Mouse (Mus musculus): ENCODE measurements around the gene Dlg2.
A peak's percentile ranks its signal among the peaks of the same experiment; 100 is the strongest.

Dlg2 gene

DNA sequence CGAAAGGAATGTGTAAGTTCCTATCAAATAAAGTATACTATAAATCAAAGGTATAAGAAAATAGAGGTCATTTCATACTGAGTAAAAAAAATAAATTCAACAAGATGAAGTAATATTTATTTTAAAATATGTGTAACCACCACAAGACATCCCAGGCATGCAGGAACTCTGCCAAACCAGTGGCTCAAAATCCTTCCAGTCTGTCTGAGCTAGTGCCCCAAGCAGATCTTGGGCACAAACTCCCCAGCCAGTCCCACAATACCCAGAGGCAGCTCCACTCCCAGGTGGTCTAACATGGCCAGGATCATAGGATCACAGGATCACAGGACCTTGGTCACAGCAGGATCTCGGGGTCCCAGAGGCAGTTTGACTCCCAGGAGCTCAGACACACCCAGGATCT, 1977.7 kb downstream of the Dlg2 start:
- no peak for DNase-seq (ENCODE audit: low read depth, low spot score)

DNA sequence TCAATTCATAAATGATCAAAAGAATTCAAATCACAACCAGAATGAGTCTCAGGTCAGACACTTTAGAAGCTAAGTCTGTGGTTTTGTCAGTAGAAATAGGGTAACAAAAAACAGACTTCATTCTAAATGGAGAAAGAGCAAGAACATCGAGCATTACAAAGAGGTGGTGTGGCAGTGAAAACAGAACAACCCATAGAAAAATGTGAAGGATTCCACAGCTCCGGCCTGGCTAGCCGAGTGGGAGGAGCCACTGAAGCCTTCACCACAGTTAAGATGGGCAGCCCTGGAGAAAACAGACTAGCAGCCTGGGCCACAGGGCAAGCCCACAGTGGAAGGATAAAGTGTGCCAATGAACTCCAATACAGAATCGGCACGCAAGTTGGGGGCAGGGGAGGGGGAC, 1979.5 kb downstream of the Dlg2 start:
- DNase-seq (ENCODE audit: low read depth, low spot score), result no peak

DNA sequence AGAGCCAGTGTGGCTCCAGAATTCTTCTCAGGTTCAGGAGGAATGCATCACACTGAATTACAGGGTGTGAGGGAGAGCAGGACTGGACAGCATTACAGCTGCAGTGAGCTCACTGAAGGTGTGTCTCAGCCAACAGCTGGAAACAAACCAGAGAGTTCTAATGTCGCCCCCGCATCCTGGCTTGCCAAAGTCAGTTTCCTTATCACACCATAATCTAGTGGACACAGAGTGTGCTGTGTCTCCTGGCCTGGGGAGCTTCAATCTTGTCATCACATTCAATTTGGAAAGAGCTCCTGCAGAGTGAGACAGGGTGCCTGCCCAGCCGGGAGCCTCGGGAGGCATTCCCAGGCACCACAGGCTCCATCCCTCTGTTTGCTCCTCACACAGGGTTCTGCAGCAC, 1981.3 kb downstream of the Dlg2 start:
- DNase-seq (ENCODE audit: low read depth, low spot score), result no peak

DNA sequence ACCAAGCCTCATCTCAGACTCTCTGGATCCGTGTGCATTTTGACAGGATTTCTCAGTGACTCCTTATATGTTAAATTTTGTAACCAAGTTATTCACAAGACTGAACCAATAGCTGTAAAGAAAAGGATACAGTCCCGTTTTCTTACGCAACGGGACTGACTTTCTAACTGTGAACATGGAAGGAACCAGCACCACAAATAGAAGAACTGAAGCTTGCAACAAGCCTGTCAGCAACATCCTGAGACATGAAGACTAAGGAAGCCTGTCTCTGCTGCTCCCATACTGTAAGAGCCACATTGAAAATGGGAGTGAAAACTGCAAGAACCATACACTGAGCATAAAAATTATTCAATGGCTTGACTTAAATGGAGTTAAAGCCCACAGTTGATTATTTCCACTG, 1981.8 kb downstream of the Dlg2 start:
- DNase-seq (ENCODE audit: low read depth, low spot score), result no peak

DNA sequence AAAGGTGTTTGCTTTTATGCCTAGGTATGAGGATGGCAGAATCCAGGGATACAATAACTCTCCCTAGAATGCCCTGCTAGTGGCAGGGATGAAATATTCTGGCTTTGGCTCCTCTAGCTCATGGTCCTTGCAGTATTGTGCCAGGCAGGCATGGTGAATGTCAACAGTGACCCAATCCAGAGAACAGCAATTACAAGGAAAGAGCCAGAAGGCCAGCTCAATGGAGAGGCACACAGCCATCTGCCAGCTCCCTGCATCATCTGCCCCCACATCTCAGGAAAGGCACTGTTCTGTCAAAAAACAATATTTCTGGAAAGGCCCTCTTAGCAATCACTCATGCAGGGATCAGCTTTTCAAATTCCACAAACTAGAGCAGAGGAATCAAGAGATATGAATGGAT, 1984.1 kb downstream of the Dlg2 start:
- DNase-seq (ENCODE audit: low read depth, low spot score), result no peak

DNA sequence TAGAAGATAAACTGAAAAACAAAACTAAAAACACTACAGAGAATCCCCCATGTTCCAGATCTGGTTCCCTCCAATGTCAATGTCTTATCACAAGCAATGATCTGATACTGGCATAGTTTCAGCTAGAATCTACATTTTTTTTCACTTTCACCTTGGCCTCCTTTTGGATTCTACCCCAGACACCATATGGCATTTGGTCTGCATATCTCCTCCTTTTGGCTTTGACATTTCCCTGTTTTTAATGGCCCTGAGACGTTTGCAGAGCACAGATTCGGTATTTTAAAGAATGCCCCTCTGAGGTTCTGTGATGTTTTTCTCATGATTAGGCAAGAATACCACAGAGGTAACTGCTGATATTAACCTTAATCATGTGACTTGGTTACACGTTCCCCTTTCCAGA, 1984.8 kb downstream of the Dlg2 start:
- no peak for DNase-seq (ENCODE audit: low read depth, low spot score)

DNA sequence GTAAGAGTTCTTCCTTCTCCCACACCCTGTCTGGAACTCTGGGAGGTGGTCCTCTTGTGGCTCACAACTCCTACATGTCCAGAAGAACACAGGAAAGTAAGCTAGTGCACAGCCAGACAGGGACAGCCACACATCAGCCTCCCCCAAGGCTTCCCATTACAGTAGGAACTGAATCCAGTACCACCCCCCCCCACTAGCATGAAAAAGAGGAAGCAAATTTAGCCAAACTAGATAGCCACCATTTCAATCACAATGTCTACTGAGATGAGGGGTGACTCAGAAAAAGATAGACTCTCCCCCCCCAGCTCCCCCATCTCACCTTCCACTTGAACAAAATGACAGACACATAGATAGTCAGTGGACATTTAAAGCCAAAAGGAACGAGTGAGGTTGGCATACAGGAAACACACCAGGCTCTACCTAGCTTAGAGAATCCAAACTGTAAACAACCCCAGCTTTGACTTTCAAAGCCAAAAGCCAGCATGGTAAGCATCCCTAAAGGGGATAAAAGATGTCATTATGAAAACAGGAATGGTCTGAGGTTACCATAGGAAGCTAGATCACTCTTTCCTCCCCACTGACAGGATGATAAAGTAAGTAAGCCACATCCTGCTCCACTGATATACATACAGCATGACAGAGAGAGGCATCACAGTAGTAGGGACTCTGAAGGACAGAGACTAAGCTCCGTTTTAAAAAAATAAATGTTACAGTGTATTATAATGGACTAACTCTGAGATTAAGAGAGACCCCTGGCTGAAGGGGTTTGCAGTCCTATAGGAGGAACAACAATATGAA, 1986.8 kb downstream of the Dlg2 start:
- peak; percentile 3 for DNase-seq (ENCODE audit: low read depth, low spot score)

DNA sequence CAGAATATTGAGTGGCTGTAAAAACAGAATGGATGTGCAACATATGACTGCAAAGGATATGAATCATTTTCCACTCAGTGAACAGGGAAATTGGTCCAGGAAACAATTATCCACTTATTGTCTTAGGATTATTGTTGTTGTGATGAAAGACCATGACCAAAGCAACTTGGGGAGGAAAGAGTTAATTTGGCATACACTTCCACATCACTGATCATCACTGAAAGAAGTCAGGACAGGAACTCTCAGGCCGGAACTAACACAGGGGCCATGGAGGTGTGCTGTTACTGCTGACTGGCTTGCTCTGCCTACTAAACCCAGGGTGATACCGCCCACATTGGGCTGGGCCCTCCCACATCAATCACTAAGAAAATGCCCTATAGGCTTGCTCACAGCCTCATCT, 1987.8 kb downstream of the Dlg2 start:
- DNase-seq (ENCODE audit: low read depth, low spot score), result no peak

DNA sequence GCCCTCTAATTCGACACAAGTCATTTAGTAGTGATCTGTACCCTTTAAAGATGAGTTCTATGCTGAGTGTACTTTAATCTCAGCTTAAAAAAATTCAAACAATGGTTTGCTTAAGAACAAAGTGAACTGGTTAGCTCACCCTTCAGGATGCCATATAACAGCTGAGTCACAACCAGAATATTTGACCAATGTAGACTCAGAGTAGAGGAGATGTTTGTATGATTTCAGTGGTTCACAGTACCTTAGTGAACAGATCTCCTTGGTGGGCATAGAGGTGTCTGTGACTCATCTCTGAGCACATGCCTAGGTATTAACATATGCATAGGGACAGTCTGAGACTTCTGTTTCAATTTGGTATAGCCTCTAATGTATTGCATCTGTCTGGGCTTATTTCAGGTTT, 2002.7 kb downstream of the Dlg2 start:
- DNase-seq (ENCODE audit: low read depth, low spot score), result no peak

DNA sequence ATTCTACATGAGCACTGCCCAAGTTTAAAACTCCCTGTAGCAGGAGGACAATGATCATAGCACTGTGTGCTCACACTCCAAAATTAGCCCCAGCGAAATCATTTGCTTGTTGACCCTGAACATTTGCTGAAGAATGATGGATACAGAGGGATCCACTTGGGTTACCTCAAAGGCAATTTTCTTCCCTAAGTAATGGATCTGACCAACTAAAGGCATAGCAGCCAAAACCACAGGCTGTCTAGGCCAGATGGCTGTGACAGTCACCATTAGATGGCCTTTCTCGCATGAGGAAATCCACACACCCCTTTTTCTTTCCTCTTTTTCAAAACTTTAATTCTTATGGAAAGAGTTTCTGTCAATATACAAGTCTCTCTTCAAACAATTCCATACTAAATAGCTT, 2003.3 kb downstream of the Dlg2 start:
- no peak for DNase-seq (ENCODE audit: low read depth, low spot score)

DNA sequence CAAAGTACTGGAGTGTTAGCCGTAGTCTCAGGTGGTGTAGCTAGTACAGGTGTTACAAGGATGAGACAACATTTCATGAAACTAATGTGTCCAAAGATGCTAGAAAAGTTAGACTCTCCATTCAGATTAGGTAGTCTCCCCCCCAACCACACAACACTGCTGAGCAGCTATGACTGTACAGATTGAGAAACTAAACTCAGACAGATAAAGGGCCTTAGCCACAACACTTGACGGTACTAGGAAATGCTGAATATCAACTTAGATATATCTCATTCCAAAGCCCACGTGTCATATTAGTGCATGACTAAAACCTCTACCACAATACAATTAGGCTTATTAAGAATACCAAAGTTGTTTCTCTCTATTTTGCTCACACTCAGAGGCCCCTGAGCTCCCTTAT, 2006.9 kb downstream of the Dlg2 start:
- no peak for DNase-seq (ENCODE audit: low read depth, low spot score)

DNA sequence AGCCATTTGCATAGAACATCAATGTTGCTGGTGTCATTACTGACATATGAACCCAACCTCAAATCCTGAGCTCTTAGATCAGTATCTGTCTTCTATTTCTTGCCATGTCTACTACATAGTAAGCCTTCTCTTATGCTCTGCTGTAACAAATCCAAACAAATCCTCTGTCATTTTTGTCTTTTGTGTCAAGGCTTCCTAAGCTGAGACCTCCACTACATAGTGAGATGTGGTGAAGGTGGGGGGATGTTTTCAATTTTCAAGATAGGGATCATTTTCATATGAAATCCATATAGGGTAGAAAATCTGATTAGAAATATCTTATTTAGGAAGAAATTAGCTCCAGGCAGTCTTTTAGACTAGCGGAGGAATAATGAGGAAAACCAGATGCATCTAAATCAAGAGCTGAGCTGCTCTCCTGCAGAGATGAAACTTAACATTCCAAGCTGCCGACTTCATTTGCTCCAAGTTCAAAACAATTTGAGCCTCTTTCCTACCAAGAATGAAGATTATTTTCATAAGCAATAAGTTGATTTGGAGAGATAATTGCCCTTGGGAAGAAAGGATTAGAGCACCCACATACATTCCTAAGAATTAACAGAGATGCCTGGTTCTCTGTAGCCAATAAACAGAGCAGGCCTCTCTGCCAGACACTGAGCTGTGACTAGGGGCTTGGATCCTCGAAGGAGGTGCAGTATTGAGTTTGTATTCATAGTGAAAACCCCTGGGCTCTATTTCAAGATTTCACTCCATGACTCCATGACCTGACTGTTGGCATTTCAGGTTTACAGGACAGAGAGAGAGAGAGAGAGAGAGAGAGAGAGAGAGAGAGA, 2009.6 kb downstream of the Dlg2 start:
- DNase-seq (ENCODE audit: low read depth, low spot score), result no peak

DNA sequence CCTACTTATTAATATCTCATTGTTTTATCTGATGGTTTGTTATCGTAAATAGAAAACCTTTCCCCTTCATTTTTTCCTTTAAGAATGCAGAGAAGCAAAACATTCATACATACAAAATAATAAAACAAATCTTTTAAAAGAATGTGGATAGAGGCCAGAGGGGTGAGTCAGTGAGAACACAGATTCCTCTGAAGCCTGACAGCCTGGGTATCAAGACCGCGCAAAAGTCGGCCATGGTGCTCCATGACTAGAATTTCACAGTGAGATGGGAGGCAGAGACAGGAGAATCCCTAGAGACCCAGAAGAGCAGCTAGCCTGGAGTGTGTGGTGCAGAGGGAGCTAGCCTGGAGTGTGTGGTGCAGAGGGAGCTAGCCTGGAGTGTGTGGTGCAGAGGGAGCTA, 2010.4 kb downstream of the Dlg2 start:
- no peak for DNase-seq (ENCODE audit: low read depth, low spot score)

DNA sequence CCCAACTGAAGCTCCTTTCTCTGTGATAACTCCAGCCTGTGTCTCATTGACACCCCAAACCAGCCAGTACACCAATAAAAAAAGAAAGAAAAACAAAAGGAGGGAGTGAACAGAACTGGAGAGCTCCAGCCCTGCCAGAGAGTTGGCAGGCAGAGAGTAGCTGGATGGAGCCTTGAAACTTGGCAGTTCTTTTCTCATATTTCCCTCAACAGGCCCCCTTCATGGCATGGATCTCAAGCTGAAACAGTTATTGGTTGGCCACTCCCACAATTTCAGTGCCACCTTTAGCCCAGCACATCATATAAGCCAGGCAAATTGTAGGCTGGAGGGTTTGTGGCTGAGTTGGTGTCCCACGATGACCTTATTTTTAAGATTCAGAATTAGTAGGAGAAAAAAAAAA, 2015.8 kb downstream of the Dlg2 start:
- no peak for DNase-seq (ENCODE audit: low read depth, low spot score)

DNA sequence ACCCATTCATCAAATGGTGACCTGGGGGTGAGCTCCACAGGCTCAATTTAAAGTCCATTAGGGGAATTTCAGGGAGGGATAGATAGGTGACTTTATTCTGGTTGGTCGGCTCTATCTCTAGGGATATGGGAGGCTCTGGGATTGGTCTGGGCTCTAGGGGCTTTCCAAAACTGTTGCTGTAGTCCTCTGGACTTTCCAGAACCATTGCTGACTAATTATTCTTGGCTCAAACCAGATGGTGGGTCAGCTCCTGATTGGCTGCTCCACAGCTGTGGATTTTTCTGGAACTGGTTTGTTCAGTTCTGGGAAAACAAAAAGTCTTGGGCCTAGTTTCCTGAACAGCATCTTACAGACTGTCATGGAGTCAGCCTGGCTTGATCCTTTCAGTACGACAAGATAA, 2017.0 kb downstream of the Dlg2 start:
- DNase-seq (ENCODE audit: low read depth, low spot score), result no peak
